Mouse (Mus musculus) kidney, embryonic 16.5 days (tissue): ENCODE measurements around the gene Lrrc10. TPM values are rescaled to one million over a fixed set of nuclear protein-coding genes. Genes with fewer than 3 reads are reported as not detected.
"Not testable (repeated sequence)": the region's sequence is repeated elsewhere in the genome, so short reads cannot be mapped to it uniquely, and the experiment has no call there.

Experiments used
- ATAC-seq: fragments of 200-750 bp; cut with Nextera tagmentation; 2 replicates; pipeline ENCODE4 v1.8.0; 2017; ENCODE audit warnings: moderate TSS enrichment; ENCODE audit not compliant: low FRiP score, low TSS enrichment
- H3K27ac ChIP-seq: fragments of 300-500 bp; sonication (generic); 2 replicates; pipeline ENCODE4 v1.5.1; 2014; ENCODE audit warnings: low read length
- H3K27me3 ChIP-seq: fragments of 300-500 bp; sonication (generic); 2 replicates; pipeline ENCODE4 v1.6.1; 2014; ENCODE audit warnings: low read length, control low read depth, mixed read lengths; ENCODE audit not compliant: insufficient read depth
- H3K36me3 ChIP-seq: fragments of 300-500 bp; sonication (generic); 2 replicates; pipeline ENCODE4 v1.6.1; 2014; ENCODE audit warnings: low read length, control low read depth, mixed read lengths; ENCODE audit not compliant: insufficient read depth
- H3K4me1 ChIP-seq: fragments of 300-500 bp; sonication (generic); 2 replicates; pipeline ENCODE4 v1.6.1; 2014; ENCODE audit warnings: low read length, control low read depth, mixed read lengths; ENCODE audit not compliant: insufficient read depth
- H3K4me2 ChIP-seq: fragments of 300-500 bp; sonication (generic); replicated peaks from 2 replicates; pipeline ENCODE4 v1.6.1; 2014; ENCODE audit warnings: low read depth, low read length
- H3K4me3 ChIP-seq: fragments of 300-500 bp; sonication (generic); 2 replicates; pipeline ENCODE4 v1.5.1; 2014; ENCODE audit warnings: mild to moderate bottlenecking, low read length
- H3K9ac ChIP-seq: fragments of 300-500 bp; sonication (generic); replicated peaks from 2 replicates; pipeline ENCODE4 v1.6.1; 2014; ENCODE audit warnings: low read length
- H3K9me3 ChIP-seq: fragments of 300-500 bp; sonication (generic); 2 replicates; pipeline ENCODE4 v1.6.1; 2016; ENCODE audit warnings: low read length, control low read depth
- WGBS: fragments of 180-500 bp; shearing (Covaris S2); extraction: QIAGEN DNeasy Blood & Tissue Kit; methylation state at CpG from one replicate; pipeline ENCODE4 v1.1.7; 2014; 5-methylcytosine and 5-hydroxymethylcytosine counted together
- polyA plus RNA-seq: library from polyadenylated mRNA; unstranded; fragments of >200 nt; fragmentation: Nextera tagmentation; extraction: Ambion mirVana; gene quantifications from 2 replicates; pipeline ENCODE4 v1.2.1, GENCODE M21; 2015

Gene Lrrc10
- polyA plus RNA-seq, 1 experiment from 2014 or later, result not detected

- Histone ChIP-seq H3K36me3 (no peaks in the 10 kb centered on the region), H3K9ac (no peak overlapping the region), H3K27me3 (no peaks in the 10 kb centered on the region; the same call in 1 of the 2 replicates), H3K4me2 (no peak overlapping the region), H3K9me3 (peaks cover 3% of the 10 kb centered on the region; the same call in 1 of the 2 replicates), H3K27ac (no peak overlapping the region), H3K4me1 (peaks cover 2% of the 10 kb centered on the region; the same call in 1 of the 2 replicates), H3K4me3 (no peak overlapping the region)
- WGBS, result 67% methylated on average over 6 of the region's 6 CpGs
- no peak for ATAC-seq
Observed at GRCm38 (mm10) chr10:117040355-117040754, 4.8 kb upstream of the Lrrc10 start.

DNA sequence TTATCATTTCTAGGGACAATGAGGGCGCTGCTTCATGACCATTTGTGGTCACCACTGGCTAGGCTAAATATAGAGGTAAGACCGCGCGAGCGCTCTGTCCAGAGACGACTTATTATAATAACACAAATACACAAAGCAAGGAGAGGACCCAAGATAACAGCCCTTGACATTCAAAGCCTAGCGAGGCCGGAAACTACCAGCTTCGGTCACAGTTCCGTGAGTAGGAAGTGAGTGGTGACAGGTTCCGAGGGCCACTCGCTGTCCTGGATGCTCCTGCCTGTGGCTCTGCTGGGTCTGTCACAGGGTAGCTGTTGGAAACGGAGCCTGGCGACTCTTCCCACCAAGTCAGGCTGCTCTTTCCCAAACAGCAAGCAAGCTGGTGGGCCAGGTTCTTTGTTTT lies 2.8 kb upstream of the Lrrc10 start:
- WGBS, result 78% methylated on average over 14 of the region's 14 CpGs
- ATAC-seq, result no peak
- Histone ChIP-seq H3K36me3 (no peaks in the 10 kb centered on the region), H3K9me3 (peaks cover 2% of the 10 kb centered on the region; the same call in 1 of the 2 replicates), H3K4me3 (no peak overlapping the region), H3K4me2 (no peak overlapping the region), H3K27ac (no peak overlapping the region), H3K4me1 (peaks cover 13% of the 10 kb centered on the region), H3K27me3 (peaks cover 5% of the 10 kb centered on the region; the same call in 1 of the 2 replicates), H3K9ac (no peak overlapping the region)

DNA sequence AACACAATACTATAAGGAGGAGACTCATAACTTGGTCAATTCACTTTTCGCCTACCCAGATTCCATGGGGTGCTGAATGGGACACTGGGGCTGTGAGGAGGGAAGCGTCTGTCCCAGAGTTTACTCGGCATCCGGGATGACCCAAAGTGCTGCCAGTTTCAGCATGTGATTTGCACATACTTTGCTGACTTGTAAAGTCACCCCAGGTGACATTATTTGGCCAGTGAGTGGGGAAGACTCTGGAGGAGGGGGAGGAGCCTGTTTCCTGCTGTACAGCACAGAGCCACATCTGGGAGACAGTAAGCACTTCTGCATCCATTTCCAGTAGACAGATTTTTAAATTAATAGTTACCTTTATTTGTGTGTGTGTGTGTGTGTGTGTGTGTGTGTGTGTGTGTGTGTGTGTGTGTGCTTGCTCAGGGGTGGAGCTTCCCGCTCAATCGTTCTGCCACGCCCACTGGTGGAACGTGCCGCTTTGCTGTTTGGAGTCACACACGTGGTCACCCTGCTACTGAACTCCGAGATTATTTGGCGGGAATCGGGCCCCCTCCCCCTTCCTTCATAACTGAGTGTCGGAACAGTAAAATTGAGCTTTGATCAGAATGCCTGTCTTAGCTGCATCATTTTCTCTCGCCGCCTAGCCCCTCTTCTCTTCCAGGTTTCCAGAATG lies 1.5 kb upstream of the Lrrc10 start:
- not testable (repeated sequence) for ATAC-seq, H3K9me3 ChIP-seq, H3K27ac ChIP-seq, H3K4me3 ChIP-seq, H3K36me3 ChIP-seq, H3K9ac ChIP-seq, H3K27me3 ChIP-seq
- H3K4me2 ChIP-seq, result peak overlapping the region; percentile 21; the same call in 1 of the 2 replicates
- peaks cover 16% of the 10 kb centered on the region for H3K4me1 ChIP-seq
- WGBS, result 43% methylated on average over 16 of the region's 16 CpGs

DNA sequence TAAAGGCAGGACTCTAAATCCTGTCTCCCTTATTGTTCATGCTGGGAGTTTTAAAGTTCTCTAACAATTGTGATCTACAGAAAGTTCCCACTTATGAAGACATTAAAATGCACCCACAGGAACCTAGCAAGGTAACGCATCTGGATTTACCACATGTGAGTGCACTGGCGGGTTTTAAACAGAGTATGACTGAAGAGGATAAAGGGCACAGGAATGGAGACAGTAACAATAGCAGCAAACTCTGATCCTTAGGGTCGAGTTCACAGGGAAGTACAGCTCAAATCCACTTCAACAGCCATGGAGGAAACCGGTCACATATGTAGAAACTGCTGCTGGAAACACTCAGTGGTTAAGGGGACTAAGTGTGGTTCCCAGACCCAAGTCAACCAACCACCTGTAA lies 4.1 kb downstream of the Lrrc10 start:
- ATAC-seq, result no peak
- H3K9ac ChIP-seq, result no peak overlapping the region
- H3K4me3 ChIP-seq, result no peak overlapping the region
- peaks cover 45% of the 10 kb centered on the region for H3K36me3 ChIP-seq
- no peak overlapping the region for H3K27ac ChIP-seq
- H3K27me3 ChIP-seq, result peaks cover 5% of the 10 kb centered on the region; the same call in 1 of the 2 replicates
- WGBS, result 80% methylated on average over 4 of the region's 4 CpGs
- no peak overlapping the region for H3K4me2 ChIP-seq
- H3K9me3 ChIP-seq, result no peaks in the 10 kb centered on the region
- H3K4me1 ChIP-seq, result peaks cover 22% of the 10 kb centered on the region

GRCm38 (mm10) chr10:117049961-117050597 lies 4.9 kb downstream of the Lrrc10 start:
- no peaks in the 10 kb centered on the region for H3K9me3 ChIP-seq
- H3K4me3 ChIP-seq, result no peak overlapping the region
- ATAC-seq, result no peak
- peaks cover 52% of the 10 kb centered on the region for H3K36me3 ChIP-seq
- H3K27me3 ChIP-seq, result peaks cover 5% of the 10 kb centered on the region; the same call in 1 of the 2 replicates
- no peak overlapping the region for H3K27ac ChIP-seq
- WGBS, result 71% methylated on average over 4 of the region's 4 CpGs
- no peak overlapping the region for H3K4me2 ChIP-seq
- no peak overlapping the region for H3K9ac ChIP-seq
- H3K4me1 ChIP-seq, result peaks cover 22% of the 10 kb centered on the region

- H3K9ac ChIP-seq, result no peak overlapping the region
- no peak overlapping the region for H3K4me2 ChIP-seq
- no peak for ATAC-seq
- no peak overlapping the region for H3K4me3 ChIP-seq
- H3K4me1 ChIP-seq, result 0 out of 2 replicates have a peak, but pooled peaks cover 5% of the 10 kb centered on the region
- WGBS, result 90% methylated on average over 4 of the region's 4 CpGs
- no peak overlapping the region for H3K27ac ChIP-seq
- no peaks in the 10 kb centered on the region for H3K27me3 ChIP-seq
- peaks cover 91% of the 10 kb centered on the region for H3K36me3 ChIP-seq
- no peaks in the 10 kb centered on the region for H3K9me3 ChIP-seq
Observed at GRCm38 (mm10) chr10:117055668-117056067, 10.5 kb downstream of the Lrrc10 start.

GRCm38 (mm10) chr10:117062894-117063253 lies 17.7 kb downstream of the Lrrc10 start:
- Histone ChIP-seq H3K4me2 (peak overlapping the region; percentile 91), H3K27ac (peak overlapping the region; percentile 89), H3K36me3 (peaks cover 37% of the 10 kb centered on the region), H3K9ac (peak overlapping the region; percentile 81), H3K4me1 (peaks cover 11% of the 10 kb centered on the region), H3K4me3 (peak overlapping the region; percentile 85), H3K27me3 (no peaks in the 10 kb centered on the region), H3K9me3 (no peaks in the 10 kb centered on the region)
- no peak for ATAC-seq
- WGBS, result 3% methylated on average over 15 of the region's 15 CpGs

DNA sequence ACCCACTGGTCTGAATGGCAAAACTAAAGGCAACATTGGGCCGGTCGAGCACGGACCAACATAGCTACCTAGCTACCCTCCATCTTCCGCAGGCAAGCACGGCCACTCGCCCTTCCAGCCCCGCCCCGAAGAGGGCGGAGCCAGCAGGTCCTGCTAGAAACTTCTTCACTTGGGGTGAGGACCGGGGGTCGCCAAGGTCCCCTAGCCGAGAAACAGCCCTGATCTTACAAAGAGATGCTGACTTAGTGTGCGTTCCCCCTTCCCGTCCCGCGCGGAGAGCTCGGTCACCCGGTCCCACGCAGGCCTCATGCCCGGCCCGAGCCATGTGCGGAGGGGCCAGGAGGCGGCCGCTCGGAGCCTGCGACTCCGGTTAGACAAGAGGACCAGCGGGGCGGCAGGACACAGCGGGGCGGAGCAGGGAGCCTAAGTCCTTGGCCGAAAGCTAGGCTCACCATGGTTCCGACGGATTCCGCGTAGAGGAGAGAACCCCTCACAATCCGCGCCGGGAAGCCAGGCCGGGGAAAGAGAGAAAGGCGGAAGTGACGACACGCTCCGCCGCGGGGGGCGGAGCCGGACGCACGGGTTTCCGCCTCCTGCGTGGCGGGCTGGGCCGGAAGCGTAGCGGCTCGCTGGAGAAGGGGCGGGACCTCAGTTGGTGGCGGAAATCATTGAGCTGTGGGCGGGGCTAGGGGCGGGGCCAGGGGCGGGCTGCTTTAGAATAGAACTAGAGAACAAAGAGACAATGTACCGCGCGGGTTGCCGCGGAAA lies 18.3 kb downstream of the Lrrc10 start, which contains the start of gene Cct2:
Gene Cct2 (minus strand): TSS at position 561 of the 768 bp plus-strand sequence.
- Histone ChIP-seq H3K4me3 (peak within 1 kb of the TSS; percentile 85), H3K27ac (peak within 1 kb of the TSS; percentile 89), H3K9me3 (no peaks in the 10 kb centered on the region), H3K36me3 (peaks cover 34% of the 10 kb centered on the region), H3K27me3 (no peaks in the 10 kb centered on the region), H3K4me1 (peaks cover 11% of the 10 kb centered on the region), H3K9ac (peak within 1 kb of the TSS; percentile 81), H3K4me2 (peak within 1 kb of the TSS; percentile 91)
- peak; percentile 95 for ATAC-seq
- WGBS, result under 1% methylated on average over 68 of the region's 68 CpGs

DNA sequence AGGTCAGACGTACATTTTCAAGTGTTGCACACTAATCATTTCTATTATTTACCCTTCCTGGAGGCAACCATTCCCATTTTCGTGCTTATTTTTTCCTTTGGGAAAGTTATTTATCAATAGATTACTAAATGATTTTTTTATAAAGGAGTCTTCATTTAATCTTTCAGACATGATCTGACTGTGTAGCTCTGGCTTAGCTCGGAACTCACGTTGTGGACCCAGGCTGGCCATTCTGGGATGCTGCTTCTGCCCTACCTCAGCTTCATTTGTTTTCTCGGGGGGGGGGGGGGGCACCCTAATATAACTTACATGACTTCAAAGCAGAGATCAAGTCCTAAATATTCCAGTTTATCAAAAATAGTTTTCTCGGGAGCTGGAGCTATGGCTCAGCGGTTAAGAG lies 18.9 kb downstream of the Lrrc10 start:
- 0 out of 2 replicates have a peak, but pooled peaks have one; percentile 20 for ATAC-seq
- H3K9ac ChIP-seq, result peak overlapping the region; percentile 63

More for the DNA sequence above, 18.9 kb downstream of the Lrrc10 start:
- no peaks in the 10 kb centered on the region for H3K27me3 ChIP-seq
- peaks cover 28% of the 10 kb centered on the region for H3K36me3 ChIP-seq
- no peaks in the 10 kb centered on the region for H3K9me3 ChIP-seq
- WGBS, result 8% methylated on average over 7 of the region's 7 CpGs
- H3K4me2 ChIP-seq, result peak overlapping the region; percentile 62
- H3K4me3 ChIP-seq, result peak overlapping the region; percentile 85
- peak overlapping the region; percentile 88 for H3K27ac ChIP-seq
- peaks cover 7% of the 10 kb centered on the region for H3K4me1 ChIP-seq
